Mouse (Mus musculus): ENCODE measurements at regions not wholly inside any gene's neighbourhood (a gene's known extent, or its start where the extent isn't known, plus 50 kb on each side); places are given as distances from the start of the nearest gene placed in this dataset.

- DNase-seq (ENCODE audit: low spot score) = no peak
These were observed 356.3 kb upstream of the Npvf start for GRCm38 (mm10) chr6:51010536-51010935.

- DNase-seq (ENCODE audit: low spot score) = peak; percentile 26
These were observed 358.0 kb upstream of the Npvf start for GRCm38 (mm10) chr6:51012086-51012830.

GRCm38 (mm10) chr6:51015735-51016134 lies 361.5 kb upstream of the Npvf start:
- no peak for DNase-seq (ENCODE audit: low spot score)

- no peak for DNase-seq (ENCODE audit: low spot score)
These were observed 362.3 kb upstream of the Npvf start for GRCm38 (mm10) chr6:51016441-51017070.

- DNase-seq (ENCODE audit: low spot score) = no peak
These were observed 363.2 kb upstream of the Npvf start for GRCm38 (mm10) chr6:51017260-51017999.

- DNase-seq (ENCODE audit: low spot score) = no peak
These were observed 367.0 kb upstream of the Npvf start for GRCm38 (mm10) chr6:51021206-51021605.

- no peak for DNase-seq (ENCODE audit: low spot score)
These were observed 369.1 kb upstream of the Npvf start for GRCm38 (mm10) chr6:51023361-51023760.

GRCm38 (mm10) chr6:51024756-51025155 lies 370.5 kb upstream of the Npvf start:
- no peak for DNase-seq (ENCODE audit: low spot score)

- DNase-seq (ENCODE audit: low spot score) = no peak
These were observed 371.2 kb upstream of the Npvf start for GRCm38 (mm10) chr6:51025411-51025810.

- no peak for DNase-seq (ENCODE audit: low spot score)
These were observed 373.1 kb upstream of the Npvf start for GRCm38 (mm10) chr6:51027296-51027695.

- no peak for DNase-seq (ENCODE audit: low spot score)
These were observed 375.3 kb upstream of the Npvf start for GRCm38 (mm10) chr6:51029516-51029915.

GRCm38 (mm10) chr6:51029953-51030352 lies 375.7 kb upstream of the Npvf start:
- no peak for DNase-seq (ENCODE audit: low spot score)

- DNase-seq (ENCODE audit: low spot score) = no peak
These were observed 379.6 kb upstream of the Npvf start for GRCm38 (mm10) chr6:51033835-51034234.

GRCm38 (mm10) chr6:51036074-51036473 lies 381.8 kb upstream of the Npvf start:
- DNase-seq (ENCODE audit: low spot score) = no peak

GRCm38 (mm10) chr6:51036553-51036952 lies 382.3 kb upstream of the Npvf start:
- no peak for DNase-seq (ENCODE audit: low spot score)

- no peak for DNase-seq (ENCODE audit: low spot score)
These were observed 382.7 kb upstream of the Npvf start for GRCm38 (mm10) chr6:51036956-51037355.

- no peak for DNase-seq (ENCODE audit: low spot score)
These were observed 385.4 kb upstream of the Npvf start for GRCm38 (mm10) chr6:51039486-51040180.

- no peak for DNase-seq (ENCODE audit: low spot score)
These were observed 388.5 kb upstream of the Nfe2l3 start for GRCm38 (mm10) chr6:51043970-51044369.

- DNase-seq (ENCODE audit: low spot score) = no peak
These were observed 387.6 kb upstream of the Nfe2l3 start for GRCm38 (mm10) chr6:51044873-51045272.

GRCm38 (mm10) chr6:51052451-51052921 lies 380.0 kb upstream of the Nfe2l3 start:
- no peak for DNase-seq (ENCODE audit: low spot score)

- DNase-seq (ENCODE audit: low spot score) = no peak
These were observed 375.2 kb upstream of the Nfe2l3 start for GRCm38 (mm10) chr6:51057229-51057628.
